Mouse (Mus musculus) cerebellum, adult 2 months (tissue): ENCODE measurements at regions not wholly inside any gene's neighbourhood (a gene's known extent, or its start where the extent isn't known, plus 50 kb on each side); places are given as distances from the start of the nearest gene placed in this dataset.

ENCODE experiments used
- CTCF ChIP-seq: fragments of 200-500 bp; IDR thresholded peaks from 2 replicates; pipeline ENCODE4 v1.5.1; 2011; ENCODE audit warnings: low read depth, mild to moderate bottlenecking, control low read depth, low read length, moderate library complexity, borderline replicate concordance; ENCODE audit not compliant: insufficient read depth
- POLR2A ChIP-seq: fragments of 200-500 bp; IDR thresholded peaks from 2 replicates; pipeline ENCODE4 v1.6.1; 2011; ENCODE audit warnings: low read length, control low read depth, borderline replicate concordance; ENCODE audit not compliant: insufficient read depth

DNA sequence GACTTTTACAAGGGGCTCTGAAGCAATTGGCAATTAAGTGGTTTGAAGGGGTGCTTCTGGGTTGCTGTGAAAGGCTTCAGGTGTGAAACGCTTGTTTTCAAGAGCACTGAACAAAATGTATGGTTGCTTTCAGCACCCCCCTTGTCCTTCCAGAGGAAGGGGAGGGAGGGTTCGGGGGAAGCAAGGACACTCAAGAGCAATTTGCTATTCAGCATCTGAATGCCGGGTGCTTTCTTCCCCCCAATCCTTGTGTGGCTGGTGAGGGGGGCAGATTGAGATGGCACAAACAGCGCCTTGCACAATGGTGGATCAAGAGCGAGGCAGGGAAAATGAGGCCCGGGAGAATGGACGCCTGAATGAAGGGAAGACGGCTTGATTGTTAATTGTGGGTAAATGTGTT lies 539.3 kb downstream of the Nr2f2 start:
- TF ChIP-seq POLR2A (no peak), CTCF (no peak)
